Mouse (Mus musculus): ENCODE measurements around the gene Gabrp.

Gabrp gene

DNA sequence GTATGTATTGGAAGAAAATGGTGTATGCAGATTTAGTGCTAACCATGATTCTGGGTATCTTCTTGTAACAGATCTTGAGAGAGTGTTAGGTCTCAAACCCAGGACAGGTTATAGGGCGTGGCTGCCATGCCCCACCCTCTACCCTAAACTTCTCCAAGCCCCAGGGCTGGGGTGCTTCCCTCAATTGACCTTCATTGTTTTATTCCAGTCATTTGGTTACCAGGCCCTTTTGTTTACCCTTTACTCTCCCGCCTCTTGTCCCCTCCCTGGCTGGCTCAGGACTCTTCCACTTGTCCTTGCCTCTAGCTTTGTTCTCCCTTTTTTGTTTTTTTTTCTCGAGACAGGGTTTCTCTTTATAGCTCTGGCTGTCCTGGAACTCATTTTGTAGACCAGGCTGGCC, 45.2 kb downstream of the Gabrp start:
- in situ Hi-C loops (cut with MseI, MboI), result no loop called here

- in situ Hi-C loops (cut with MseI, MboI), result no loop called here
These were observed 49.2 kb downstream of the Gabrp start for GRCm38 (mm10) chr11:33529576-33529975.

DNA sequence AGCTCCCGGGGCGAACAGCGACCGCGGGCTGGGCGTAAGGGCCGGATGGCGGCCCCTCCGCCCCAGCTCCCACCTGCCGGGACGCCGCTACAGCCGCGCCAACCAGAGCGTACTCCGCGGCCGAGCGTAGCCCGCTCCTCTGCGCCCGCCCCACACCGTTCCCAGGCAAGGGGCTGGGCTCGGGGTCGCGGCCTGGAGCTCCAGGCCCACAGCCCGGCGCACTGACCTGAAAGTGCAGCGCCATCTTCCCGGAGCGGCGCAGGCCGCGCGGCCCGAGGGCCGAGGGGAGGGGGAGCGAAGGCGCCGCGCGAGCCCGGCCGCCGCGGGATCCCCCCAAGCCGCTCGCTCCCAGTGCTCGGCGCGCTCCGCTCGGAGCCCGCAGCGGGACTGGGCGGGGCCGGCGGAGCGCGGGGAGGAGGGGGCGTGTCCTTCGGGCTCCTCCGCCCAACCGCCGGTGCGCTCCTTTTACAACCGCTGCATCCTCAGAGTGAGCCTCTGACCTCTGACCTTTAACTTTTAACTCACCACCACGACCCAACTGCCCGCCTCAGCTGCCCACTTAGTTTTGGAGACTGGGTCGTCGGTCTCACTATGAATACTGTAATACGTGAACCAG, 65.3 kb downstream of the Gabrp start, which contains the start of gene Ranbp17:
Gene Ranbp17 (minus strand): TSS at position 371 of the 616 bp plus-strand sequence.
- in situ Hi-C loops (cut with MseI, MboI), result no loop called here

DNA sequence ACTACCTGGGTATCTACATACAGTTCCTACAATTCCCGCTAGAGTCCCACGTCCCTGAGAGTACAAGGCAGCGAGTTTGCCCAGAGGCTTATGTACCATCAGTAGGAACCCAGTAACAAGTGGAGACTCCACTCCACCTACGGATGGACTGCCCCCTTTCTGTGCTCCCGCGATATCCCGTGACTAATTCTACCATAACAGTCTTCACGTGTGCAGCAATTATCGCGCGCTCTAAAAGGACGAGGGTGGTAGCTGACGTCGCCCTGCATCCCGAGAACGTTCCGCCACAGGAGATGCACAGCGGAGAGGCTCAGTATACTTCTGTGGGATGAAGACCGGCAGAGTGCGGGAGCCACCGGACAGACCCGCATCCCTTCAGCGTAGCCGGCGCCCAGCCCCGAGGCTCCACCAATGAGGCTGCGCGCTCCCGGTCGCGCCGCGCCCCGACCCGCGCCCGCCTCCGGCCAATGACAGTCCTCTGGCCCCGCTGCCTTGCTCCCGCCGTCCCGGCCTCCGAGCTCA, 65.8 kb downstream of the Gabrp start:
- in situ Hi-C loops (cut with MseI, MboI), result no loop called here

DNA sequence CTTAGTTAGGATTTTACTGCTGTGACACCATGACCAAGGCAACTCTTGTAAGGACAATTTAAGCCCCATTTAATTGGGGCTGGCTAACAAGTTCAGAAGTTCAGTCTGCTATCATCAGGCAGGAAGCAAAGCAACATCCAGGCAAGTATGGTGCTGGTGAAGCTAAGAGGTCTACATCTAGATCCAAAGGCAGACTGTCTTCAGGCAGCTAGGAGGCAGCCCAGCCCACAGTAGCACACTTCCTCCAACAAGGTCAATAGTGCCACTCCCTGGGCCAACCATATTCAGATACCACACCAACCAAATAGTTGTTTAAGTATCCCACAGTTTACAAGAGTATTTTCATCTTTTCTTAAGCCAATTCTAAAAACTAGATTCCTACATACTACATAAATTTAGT, 69.4 kb downstream of the Gabrp start:
- in situ Hi-C loops (cut with MseI, MboI), result no loop called here

Measured in mouse trophoblast stem cell (cell line).